Comparison of ENCODE assay signal across 19 mouse cellular contexts in genomic region chr5:67655696-67656519, GRCm38 (mm10). TPM values are rescaled to one million over a fixed set of nuclear protein-coding genes. Genes with fewer than 3 reads are reported as not detected.
A peak's percentile ranks its signal among the peaks of the same experiment; 100 is the strongest.
DNase-seq lines count a peak whose midpoint lies in the region; ATAC-seq lines count a peak whose summit lies in the region.
"Had no signal": no experiment of that assay in that cellular context is flagged by ENCODE, and none has a peak within 500 bp of the region (broad histone marks: within the 10 kb centered on the region; RNA-seq: fewer than 3 reads in every experiment).

No protein-coding gene starts in this region.

- 25% methylated on average over 14 of the region's 14 CpGs for WGBS in hindbrain, embryonic 12.5 days
- whole genome bisulfite sequencing in hindbrain, embryonic 14.5 days, result 22% methylated on average over 14 of the region's 14 CpGs
- WGBS in midbrain, embryonic 11.5 days, result 18% methylated on average over 14 of the region's 14 CpGs
- 13% methylated on average over 14 of the region's 14 CpGs for WGBS in midbrain, embryonic 13.5 days
- WGBS in neural tube, embryonic 15.5 days, result 29% methylated on average over 14 of the region's 14 CpGs

- H3K4me2 ChIP-seq in hindbrain, embryonic 12.5 days (replicated peaks), result no peak overlapping the region
- H3K4me2 ChIP-seq in hindbrain, embryonic 14.5 days (replicated peaks), result no peak overlapping the region
- H3K4me2 ChIP-seq in midbrain, embryonic 11.5 days, result peak overlapping the region; percentile 21; the same call in 1 of the 2 replicates
- no peak overlapping the region for H3K4me2 ChIP-seq in midbrain, embryonic 13.5 days (replicated peaks)
- H3K4me2 ChIP-seq in neural tube, embryonic 15.5 days, result no peak overlapping the region
- H3K4me2 ChIP-seq: forebrain, embryonic 15.5 days; hindbrain, embryonic 15.5 days; liver, embryonic 13.5 days had no signal

- no peak for DNase-seq in hindbrain, embryonic 14.5 days (ENCODE audit: low spot score)
- DNase-seq in midbrain, embryonic 11.5 days (ENCODE audit: low spot score, missing footprints), result peak; percentile 94
- peak; percentile 42 for DNase-seq in embryo, embryonic 9.5 days (ENCODE audit: extremely low spot score)
- DNase-seq in thymus, postnatal 14 days, result no peak
- DNase-seq: adrenal gland, postnatal 25 days; cerebellum, adult 2 months; kidney, adult 11 months; liver, embryonic 13.5 days; spleen, adult 18-20 months; thymus, adult 18-20 months had no signal

- H3K9ac ChIP-seq in hindbrain, embryonic 12.5 days, result no peak overlapping the region
- no peak overlapping the region for H3K9ac ChIP-seq in hindbrain, embryonic 14.5 days
- H3K9ac ChIP-seq in midbrain, embryonic 11.5 days (ENCODE audit: low read length), result no peak overlapping the region
- H3K9ac ChIP-seq in midbrain, embryonic 13.5 days (replicated peaks), result no peak overlapping the region
- no peak overlapping the region for H3K9ac ChIP-seq in neural tube, embryonic 15.5 days (replicated peaks)
- H3K9ac ChIP-seq: forebrain, embryonic 15.5 days; hindbrain, embryonic 15.5 days; limb, embryonic 12.5 days; liver, embryonic 13.5 days had no signal

- H3K4me1 ChIP-seq in hindbrain, embryonic 12.5 days, result peaks cover 14% of the 10 kb centered on the region
- H3K4me1 ChIP-seq in hindbrain, embryonic 14.5 days (replicated peaks; ENCODE audit: control insufficient read depth, insufficient read depth, low read length), result 0 out of 2 replicates have a peak, but pooled peaks cover 2% of the 10 kb centered on the region
- H3K4me1 ChIP-seq in midbrain, embryonic 11.5 days (ENCODE audit: control insufficient read depth, insufficient read depth, low read length), result peaks cover 23% of the 10 kb centered on the region
- peaks cover 27% of the 10 kb centered on the region for H3K4me1 ChIP-seq in midbrain, embryonic 13.5 days (replicated peaks)
- H3K4me1 ChIP-seq in neural tube, embryonic 15.5 days, result peaks cover 13% of the 10 kb centered on the region
- H3K4me1 ChIP-seq: liver, embryonic 13.5 days had no signal

- H3K4me3 ChIP-seq in hindbrain, embryonic 12.5 days, result no peak overlapping the region
- no peak overlapping the region for H3K4me3 ChIP-seq in hindbrain, embryonic 14.5 days (replicated peaks; ENCODE audit: low read length)
- no peak overlapping the region for H3K4me3 ChIP-seq in midbrain, embryonic 11.5 days (ENCODE audit: low read depth, low read length)
- H3K4me3 ChIP-seq in midbrain, embryonic 13.5 days (replicated peaks), result no peak overlapping the region
- H3K4me3 ChIP-seq in neural tube, embryonic 15.5 days (replicated peaks), result no peak overlapping the region
- H3K4me3 ChIP-seq: forebrain, embryonic 15.5 days; hindbrain, embryonic 15.5 days; limb, embryonic 12.5 days; liver, embryonic 13.5 days; myocyte had no signal

- 0 out of 2 replicates have a peak, but pooled peaks cover 3% of the 10 kb centered on the region for H3K36me3 ChIP-seq in hindbrain, embryonic 12.5 days
- H3K36me3 ChIP-seq in hindbrain, embryonic 14.5 days (replicated peaks; ENCODE audit: control insufficient read depth, insufficient read depth), result peaks cover 34% of the 10 kb centered on the region
- no peaks in the 10 kb centered on the region for H3K36me3 ChIP-seq in midbrain, embryonic 11.5 days (ENCODE audit: control insufficient read depth, insufficient read depth, low read length)
- peaks cover 4% of the 10 kb centered on the region; the same call in 1 of the 2 replicates for H3K36me3 ChIP-seq in midbrain, embryonic 13.5 days
- peaks cover 13% of the 10 kb centered on the region for H3K36me3 ChIP-seq in neural tube, embryonic 15.5 days
- H3K36me3 ChIP-seq: forebrain, embryonic 15.5 days; limb, embryonic 12.5 days had no signal

- no peak for ATAC-seq in hindbrain, embryonic 12.5 days (ENCODE audit: low FRiP score)
- ATAC-seq in hindbrain, embryonic 14.5 days (ENCODE audit: low FRiP score), result no peak
- ATAC-seq in midbrain, embryonic 11.5 days (ENCODE audit: low FRiP score), result peak; percentile 43
- ATAC-seq in midbrain, embryonic 13.5 days, result no peak
- peak; percentile 9; the same call in 1 of the 2 replicates for ATAC-seq in neural tube, embryonic 15.5 days (ENCODE audit: low FRiP score)
- ATAC-seq: activated CD4-positive, CD25-positive, alpha-beta regulatory T cell, adult 4 months; forebrain, embryonic 15.5 days; Patski had no signal

- H3K27ac ChIP-seq in hindbrain, embryonic 12.5 days, result 0 out of 2 replicates have a peak overlapping the region, but pooled peaks have one; percentile 4
- H3K27ac ChIP-seq in hindbrain, embryonic 14.5 days, result no peak overlapping the region
- peak overlapping the region; percentile 31 for H3K27ac ChIP-seq in midbrain, embryonic 11.5 days (ENCODE audit: low read depth, low read length)
- H3K27ac ChIP-seq in midbrain, embryonic 13.5 days, result no peak overlapping the region
- H3K27ac ChIP-seq in neural tube, embryonic 15.5 days (replicated peaks), result peak overlapping the region; percentile 41; the same call in 1 of the 2 replicates
- H3K27ac ChIP-seq: forebrain, embryonic 15.5 days; hindbrain, embryonic 15.5 days; limb, embryonic 12.5 days; liver, embryonic 13.5 days had no signal

- peaks cover 36% of the 10 kb centered on the region for H3K27me3 ChIP-seq in hindbrain, embryonic 12.5 days
- peaks cover 29% of the 10 kb centered on the region for H3K27me3 ChIP-seq in hindbrain, embryonic 14.5 days (ENCODE audit: control insufficient read depth, insufficient read depth, low read length)
- peaks cover 72% of the 10 kb centered on the region for H3K27me3 ChIP-seq in midbrain, embryonic 11.5 days (ENCODE audit: control insufficient read depth, insufficient read depth, low read length)
- peaks cover 88% of the 10 kb centered on the region for H3K27me3 ChIP-seq in midbrain, embryonic 13.5 days
- H3K27me3 ChIP-seq in neural tube, embryonic 15.5 days (replicated peaks), result no peaks in the 10 kb centered on the region
- H3K27me3 ChIP-seq: forebrain, embryonic 15.5 days; liver, embryonic 13.5 days; Patski had no signal

- no peaks in the 10 kb centered on the region for H3K9me3 ChIP-seq in hindbrain, embryonic 12.5 days (replicated peaks)
- peaks cover 4% of the 10 kb centered on the region; the same call in 1 of the 2 replicates for H3K9me3 ChIP-seq in hindbrain, embryonic 14.5 days (ENCODE audit: control insufficient read depth, low read length)
- H3K9me3 ChIP-seq in midbrain, embryonic 11.5 days (ENCODE audit: control insufficient read depth, low read length), result no peaks in the 10 kb centered on the region
- no peaks in the 10 kb centered on the region for H3K9me3 ChIP-seq in midbrain, embryonic 13.5 days
- H3K9me3 ChIP-seq in neural tube, embryonic 15.5 days (replicated peaks), result no peaks in the 10 kb centered on the region
- H3K9me3 ChIP-seq: forebrain, embryonic 15.5 days; hindbrain, embryonic 15.5 days; limb, embryonic 12.5 days; liver, embryonic 13.5 days had no signal

RNA-seq across cellular contexts. Expression of gene Shisa3, which starts 48.2 kb away (rescaled TPM):
- polyA plus RNA-seq in hindbrain, embryonic 12.5 days (2016; fragmentation: Nextera tagmentation; extraction: Ambion mirVana), result 3.1 and 3.4 TPM in 2 replicates
- polyA plus RNA-seq in hindbrain, embryonic 14.5 days (2014; fragmentation: Nextera tagmentation; extraction: Ambion mirVana), result 1.4 and 2.4 TPM in 2 replicates
- polyA plus RNA-seq in midbrain, embryonic 11.5 days (2014; fragmentation: Nextera tagmentation; extraction: Ambion mirVana), result 22.5 and 23.1 TPM in 2 replicates
- polyA plus RNA-seq in midbrain, embryonic 13.5 days (2015; fragmentation: Nextera tagmentation; extraction: Ambion mirVana), result 17.2 and 17.6 TPM in 2 replicates
- polyA plus RNA-seq in neural tube, embryonic 15.5 days (2015; fragmentation: Nextera tagmentation; extraction: Ambion mirVana), result 3.0 and 3.7 TPM in 2 replicates
- polyA plus RNA-seq: myocyte, Patski had no signal

Comparison
In these comparisons a context has a peak if more than half of its experiments do, and no peak if none do; other contexts are left out.
1. ATAC-seq: peak in midbrain, embryonic 11.5 days (single experiment) and neural tube, embryonic 15.5 days (single experiment); none in hindbrain, embryonic 12.5 days (single experiment), hindbrain, embryonic 14.5 days (single experiment) and midbrain, embryonic 13.5 days (single experiment).
2. H3K27ac ChIP-seq: peak in hindbrain, embryonic 12.5 days (single experiment), midbrain, embryonic 11.5 days (single experiment) and neural tube, embryonic 15.5 days (single experiment); none in hindbrain, embryonic 14.5 days (single experiment) and midbrain, embryonic 13.5 days (single experiment).
3. DNase-seq: peak in midbrain, embryonic 11.5 days (single experiment) and embryo, embryonic 9.5 days (single experiment); none in hindbrain, embryonic 14.5 days (single experiment) and thymus, postnatal 14 days (single experiment).